Comparison of ENCODE assay signal across 8 mouse cellular contexts in the genomic region with DNA sequence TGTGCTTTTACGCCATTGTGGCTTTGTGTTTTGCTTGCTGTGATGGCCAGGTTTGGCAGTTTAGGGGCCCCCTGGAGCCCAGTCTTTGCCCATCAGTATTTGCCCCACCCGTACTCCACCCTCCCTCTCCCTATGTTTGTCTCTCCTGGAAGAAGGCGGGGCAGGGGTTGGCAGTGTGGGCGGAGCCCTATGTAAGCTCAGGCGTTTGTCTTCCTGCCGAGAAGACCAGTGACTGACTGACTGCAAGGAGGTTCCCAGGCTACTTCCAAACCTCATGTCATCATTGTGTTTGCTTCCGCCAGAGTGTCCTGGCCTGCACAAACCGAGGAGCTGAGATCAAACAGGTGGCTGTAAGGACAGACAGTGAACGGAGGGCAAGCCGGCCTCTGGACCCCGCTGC. TPM values are rescaled to one million over a fixed set of nuclear protein-coding genes. Genes with fewer than 3 reads are reported as not detected.
DNase-seq lines count a peak whose midpoint lies in the region; TF ChIP-seq lines count a peak whose summit lies in the region.

No protein-coding gene starts in this region.

- 0 out of 2 replicates have a peak, but pooled peaks have one; percentile 16 for TF ChIP-seq POLR2A in testis, adult 2 months (IDR thresholded peaks at IDR 0.05; ENCODE audit: control insufficient read depth, low read depth, low read length)
- TF ChIP-seq POLR2A in bone marrow, adult 2 months (IDR thresholded peaks at IDR 0.05; ENCODE audit: borderline replicate concordance, control insufficient read depth, low read depth, low read length): no peak

- H3K27me3 ChIP-seq in testis, adult 2 months (ENCODE audit: control insufficient read depth, insufficient read depth, low read length): no peaks in the 10 kb centered on the region

- H3K4me1 ChIP-seq in testis, adult 2 months (ENCODE audit: control insufficient read depth, insufficient read depth, low read length): peaks cover 7% of the 10 kb centered on the region
- peaks cover 3% of the 10 kb centered on the region for H3K4me1 ChIP-seq in bone marrow, adult 2 months (ENCODE audit: control insufficient read depth, insufficient read depth, low read length)

- peak overlapping the region; percentile 58 for H3K4me3 ChIP-seq in testis, adult 2 months (ENCODE audit: control insufficient read depth, low read depth, low read length)
- H3K4me3 ChIP-seq in bone marrow, adult 2 months (replicated peaks; ENCODE audit: control insufficient read depth, low read depth, low read length): no peak overlapping the region

- DNase-seq in testis, postnatal 10 days (ENCODE audit: low spot score): no peak
- peak; percentile 58 to 60 for DNase-seq in heart, adult 9 months (ENCODE audit: low spot score in 2 of 2)
- peak; percentile 84 for DNase-seq in kidney, adult 9 months
- DNase-seq in lung, postnatal 25 days (ENCODE audit: low spot score): peak; percentile 86
- peak; percentile 26 for DNase-seq in thymus, postnatal 25 days
- DNase-seq in frontal cortex, postnatal 25 days (ENCODE audit: low spot score in 2 of 2): no peak

- peak overlapping the region; percentile 71; the same call in 1 of the 2 replicates for H3K27ac ChIP-seq in testis, adult 2 months (ENCODE audit: control insufficient read depth, insufficient read depth, low read depth, low read length)
- H3K27ac ChIP-seq in bone marrow, adult 2 months (ENCODE audit: control insufficient read depth, insufficient read depth, low read depth, low read length, poor library complexity): peak overlapping the region; percentile 15; the same call in 1 of the 2 replicates

- TF ChIP-seq CTCF in testis, adult 2 months (IDR thresholded peaks at IDR 0.05; ENCODE audit: control insufficient read depth, insufficient read depth, insufficient replicate concordance, low read depth, low read length): no peak
- TF ChIP-seq CTCF in bone marrow, adult 2 months (IDR thresholded peaks at IDR 0.05; ENCODE audit: control insufficient read depth, insufficient read depth, low read length): no peak

- peaks cover 4% of the 10 kb centered on the region for H3K36me3 ChIP-seq in testis, adult 2 months (ENCODE audit: control insufficient read depth, insufficient read depth, low read length)

- 56% methylated on average over 11 of the region's 11 CpGs for WGBS in bone marrow, adult 2 months

RNA-seq across cellular contexts. Expression of gene Ip6k2, which starts 12.2 kb away (rescaled TPM):
- polyA plus RNA-seq in testis, adult 2 months (2012; rRNA removed): 49.7 and 54.0 TPM in 2 replicates
- 28.0 and 37.3 TPM in 2 replicates for polyA plus RNA-seq in bone marrow, adult 2 months (2011; ENCODE audit: insufficient read depth, insufficient read length, low replicate concordance, missing spikeins)

RNA-seq across cellular contexts. Expression of gene Nckipsd, which starts 12.4 kb away (rescaled TPM):
- 5.6 and 5.9 TPM in 2 replicates for polyA plus RNA-seq in testis, adult 2 months (2012; rRNA removed)
- polyA plus RNA-seq in bone marrow, adult 2 months (2011; ENCODE audit: insufficient read depth, insufficient read length, low replicate concordance, missing spikeins): 10.0 and 13.4 TPM in 2 replicates

RNA-seq across cellular contexts. Expression of gene Celsr3, which starts 30.4 kb away (rescaled TPM):
- 1.2 and 1.3 TPM in 2 replicates for polyA plus RNA-seq in testis, adult 2 months (2012; rRNA removed)
- 5.3 and 14.9 TPM in 2 replicates for polyA plus RNA-seq in bone marrow, adult 2 months (2011; ENCODE audit: insufficient read depth, insufficient read length, low replicate concordance, missing spikeins)

RNA-seq across cellular contexts. Expression of gene Slc26a6, which starts 57.3 kb away (rescaled TPM):
- 7.2 and 8.4 TPM in 2 replicates for polyA plus RNA-seq in testis, adult 2 months (2012; rRNA removed)
- polyA plus RNA-seq in bone marrow, adult 2 months (2011; ENCODE audit: insufficient read depth, insufficient read length, low replicate concordance, missing spikeins): 11.0 and 13.3 TPM in 2 replicates

Comparison
In these comparisons a context has a peak if more than half of its experiments do, and no peak if none do; other contexts are left out.
1. DNase-seq: peak in heart, adult 9 months (2 of 2), kidney, adult 9 months (single experiment), lung, postnatal 25 days (single experiment) and thymus, postnatal 25 days (single experiment); none in testis, postnatal 10 days (single experiment) and frontal cortex, postnatal 25 days (0 of 2).